14 mouse cellular contexts compared by ENCODE assay signal in genomic region chr9:98628480-98628879, GRCm38 (mm10). TPM values are rescaled to one million over a fixed set of nuclear protein-coding genes. Genes with fewer than 3 reads are reported as not detected.
A peak's percentile ranks its signal among the peaks of the same experiment; 100 is the strongest.
DNase-seq lines count a peak whose midpoint lies in the region; ATAC-seq and TF ChIP-seq lines count a peak whose summit lies in the region.
"Had no signal": no experiment of that assay in that cellular context is flagged by ENCODE, and none has a peak within 500 bp of the region (broad histone marks: within the 10 kb centered on the region; RNA-seq: fewer than 3 reads in every experiment).

No protein-coding gene starts in this region.

- H3K4me1 ChIP-seq in midbrain, embryonic 11.5 days (ENCODE audit: control insufficient read depth, insufficient read depth, low read length): no peaks in the 10 kb centered on the region
- peaks cover 10% of the 10 kb centered on the region for H3K4me1 ChIP-seq in midbrain, embryonic 10.5 days
- H3K4me1 ChIP-seq in bone marrow macrophage, adult 2 months (ENCODE audit: control insufficient read depth, insufficient read depth, low read length): no peaks in the 10 kb centered on the region

- DNase-seq in gastrocnemius, adult 2 months: no peak
- DNase-seq in gastrocnemius, postnatal 10 days: no peak
- DNase-seq in midbrain, embryonic 11.5 days (ENCODE audit: low spot score, missing footprints): peak; percentile 56
- DNase-seq in midbrain, embryonic 10.5 days (ENCODE audit: low spot score): no peak
- DNase-seq in retina, embryonic 14.5 days (ENCODE audit: low spot score): peak; percentile 49
- no peak for DNase-seq in MN1 (ENCODE audit: low spot score)
- DNase-seq in layer of hippocampus, adult 8-10 months (ENCODE audit: low spot score in 2 of 2): no peak
- DNase-seq: cerebellum, postnatal 14 days; gastrocnemius, postnatal 25 days; heart, postnatal 10 days; kidney, adult 18-20 months had no signal

- intact Hi-C loops in gastrocnemius, adult 2 months (cut with DNase I): no loop called here

- TF ChIP-seq POLR2A in bone marrow macrophage, adult 2 months (IDR thresholded peaks at IDR 0.05; ENCODE audit: borderline replicate concordance, low read depth, low read length): no peak

- no peaks in the 10 kb centered on the region for H3K27me3 ChIP-seq in midbrain, embryonic 11.5 days (ENCODE audit: control insufficient read depth, insufficient read depth, low read length)
- no peaks in the 10 kb centered on the region for H3K27me3 ChIP-seq in midbrain, embryonic 10.5 days (ENCODE audit: low read depth, poor library complexity, severe bottlenecking)
- H3K27me3 ChIP-seq: midbrain, embryonic 12.5 days; neural tube, embryonic 15.5 days had no signal

- H3K36me3 ChIP-seq in midbrain, embryonic 11.5 days (ENCODE audit: control insufficient read depth, insufficient read depth, low read length): no peaks in the 10 kb centered on the region
- H3K36me3 ChIP-seq in midbrain, embryonic 10.5 days: no peaks in the 10 kb centered on the region
- H3K36me3 ChIP-seq: midbrain, embryonic 12.5 days; neural tube, embryonic 15.5 days had no signal

- no peak overlapping the region for H3K27ac ChIP-seq in gastrocnemius, adult 2 months
- H3K27ac ChIP-seq in midbrain, embryonic 11.5 days (ENCODE audit: low read depth, low read length): no peak overlapping the region
- H3K27ac ChIP-seq in midbrain, embryonic 10.5 days (replicated peaks): no peak overlapping the region
- H3K27ac ChIP-seq in bone marrow macrophage, adult 2 months (ENCODE audit: insufficient read depth, low read depth, low read length): no peak overlapping the region
- H3K27ac ChIP-seq: midbrain, embryonic 12.5 days; neural tube, embryonic 15.5 days had no signal

- no peak overlapping the region for H3K4me2 ChIP-seq in midbrain, embryonic 11.5 days
- H3K4me2 ChIP-seq: midbrain, embryonic 12.5 days; neural tube, embryonic 15.5 days had no signal

- ATAC-seq in midbrain, embryonic 11.5 days (ENCODE audit: low FRiP score): no peak

- WGBS in midbrain, embryonic 11.5 days: 43% methylated on average over 3 of the region's 3 CpGs
- WGBS in midbrain, embryonic 10.5 days: 49% methylated on average over 3 of the region's 3 CpGs

- no peak overlapping the region for H3K4me3 ChIP-seq in gastrocnemius, adult 2 months
- no peak overlapping the region for H3K4me3 ChIP-seq in midbrain, embryonic 11.5 days (ENCODE audit: low read depth, low read length)
- H3K4me3 ChIP-seq in midbrain, embryonic 10.5 days: no peak overlapping the region
- H3K4me3 ChIP-seq in bone marrow macrophage, adult 2 months (ENCODE audit: insufficient read depth, low read length): no peak overlapping the region
- H3K4me3 ChIP-seq: midbrain, embryonic 12.5 days; neural tube, embryonic 15.5 days had no signal

- TF ChIP-seq CTCF in gastrocnemius, adult 2 months (IDR thresholded peaks at IDR 0.05): peak; percentile 46
- TF ChIP-seq CTCF in bone marrow macrophage, adult 2 months (IDR thresholded peaks at IDR 0.05; ENCODE audit: low read depth, low read length): 0 out of 2 replicates have a peak, but pooled peaks have one; percentile 27

- H3K9ac ChIP-seq in midbrain, embryonic 11.5 days (ENCODE audit: low read length): no peak overlapping the region
- H3K9ac ChIP-seq: midbrain, embryonic 12.5 days; neural tube, embryonic 15.5 days had no signal

- no peaks in the 10 kb centered on the region for H3K9me3 ChIP-seq in midbrain, embryonic 11.5 days (ENCODE audit: control insufficient read depth, low read length)
- no peaks in the 10 kb centered on the region for H3K9me3 ChIP-seq in midbrain, embryonic 10.5 days (replicated peaks)
- H3K9me3 ChIP-seq: midbrain, embryonic 12.5 days; neural tube, embryonic 15.5 days had no signal

RNA-seq across cellular contexts. Expression of gene Mrps22, which starts 27.0 kb away (rescaled TPM):
- 10 to 100 TPM; 21.1 to 29.6 TPM for total RNA-seq in gastrocnemius, adult 2 months (2021)
- total RNA-seq in gastrocnemius, postnatal 10 days (2021): 10 to 100 TPM; 29.9 to 33.9 TPM
- polyA plus RNA-seq in midbrain, embryonic 11.5 days (2014; fragmentation: Nextera tagmentation; extraction: Ambion mirVana): 77.8 and 81.5 TPM in 2 replicates
- polyA plus RNA-seq in midbrain, embryonic 10.5 days (2016; fragmentation: Nextera tagmentation; extraction: Ambion mirVana): 74.8 and 80.2 TPM in 2 replicates
- 12.9 and 14.1 TPM in 2 replicates for polyA plus RNA-seq in bone marrow macrophage, adult 2 months (2012; ENCODE audit: insufficient read depth, insufficient read length, missing spikeins)
- total RNA-seq in layer of hippocampus, adult 8-10 months (2022): 10 to 100 TPM; 27.7 to 31.0 (median 28.3) TPM

Comparison
In these comparisons a context has a peak if more than half of its experiments do, and no peak if none do; other contexts are left out.
1. DNase-seq: peak in midbrain, embryonic 11.5 days (single experiment) and retina, embryonic 14.5 days (single experiment); none in gastrocnemius, adult 2 months (single experiment), gastrocnemius, postnatal 10 days (single experiment), midbrain, embryonic 10.5 days (single experiment), MN1 (single experiment) and layer of hippocampus, adult 8-10 months (0 of 2).